Mouse (Mus musculus) heart, postnatal 0 days (tissue): ENCODE data around the gene Gbf1.

Source experiments
- CTCF ChIP-seq: IDR thresholded peaks from 2 replicates; pipeline ENCODE4 v1.5.1; 2016; ENCODE audit warnings: antibody characterized with exemption, control low read depth, low read depth
- EP300 ChIP-seq: IDR thresholded peaks from 2 replicates; pipeline ENCODE4 v1.6.1; 2016; ENCODE audit warnings: antibody characterized with exemption, low read depth

DNA sequence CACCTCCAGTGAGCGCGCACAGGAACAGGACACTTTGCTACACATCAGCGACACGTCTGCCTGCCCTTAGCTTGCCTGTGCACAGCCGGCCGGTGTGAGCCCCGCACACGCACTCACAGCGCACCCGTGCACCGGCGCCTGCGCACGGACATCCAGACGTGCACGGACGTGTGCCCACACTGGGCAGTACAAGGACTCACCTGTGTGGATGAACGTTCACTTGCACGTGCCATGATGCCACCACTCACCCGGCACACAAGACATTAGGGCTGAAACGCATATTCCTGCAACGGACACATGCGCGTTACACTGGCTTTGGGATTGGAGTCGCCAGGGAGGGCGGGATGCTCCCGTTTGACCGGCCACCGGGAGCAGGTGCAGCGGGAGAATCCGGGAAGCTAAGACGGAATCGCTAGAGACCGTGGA is 152.6 kb downstream of the Gbf1 start:
- TF ChIP-seq EP300 (no peak), CTCF (no peak)
